Mouse (Mus musculus) heart, embryonic 10.5 days (tissue): ENCODE results near the gene Yjefn3. TPM values are rescaled to one million over a fixed set of nuclear protein-coding genes. Genes with fewer than 3 reads are reported as not detected.

Experiments used
- DNase-seq: peaks from one replicate; pipeline ENCODE4 v3.0.0-alpha.2; 2017; ENCODE audit warnings: low spot score
- H3K27ac ChIP-seq: fragments of 300-500 bp; sonication (generic); 2 replicates; pipeline ENCODE4 v1.5.1; 2016; ENCODE audit warnings: mild to moderate bottlenecking
- H3K27me3 ChIP-seq: fragments of 300-500 bp; sonication (generic); 2 replicates; pipeline ENCODE4 v1.6.1; 2016; ENCODE audit warnings: mild to moderate bottlenecking; ENCODE audit not compliant: poor library complexity, insufficient read depth, severe bottlenecking
- H3K36me3 ChIP-seq: fragments of 300-500 bp; sonication (generic); 2 replicates; pipeline ENCODE4 v1.6.1; 2016; ENCODE audit warnings: mild to moderate bottlenecking, moderate library complexity
- H3K4me1 ChIP-seq: fragments of 300-500 bp; sonication (generic); 2 replicates; pipeline ENCODE4 v1.6.1; 2016; ENCODE audit warnings: mild to moderate bottlenecking
- H3K4me3 ChIP-seq: fragments of 300-500 bp; sonication (generic); 2 replicates; pipeline ENCODE4 v1.5.1; 2016; ENCODE audit warnings: mild to moderate bottlenecking, moderate library complexity
- H3K9me3 ChIP-seq: fragments of 300-500 bp; sonication (generic); 2 replicates; pipeline ENCODE4 v1.6.1; 2016; ENCODE audit warnings: mild to moderate bottlenecking, moderate library complexity
- WGBS: fragments of 180-500 bp; shearing (Covaris S2); methylation state at CpG from one replicate; pipeline ENCODE4 v1.1.7; 2016; 5-methylcytosine and 5-hydroxymethylcytosine counted together
- polyA plus RNA-seq: library from polyadenylated mRNA; unstranded; fragments of >200 nt; fragmentation: Nextera tagmentation; extraction: Ambion mirVana; gene quantifications from 2 replicates; pipeline ENCODE4 v1.2.1, GENCODE M21; 2016

Gene Yjefn3
- polyA plus RNA-seq, 1 experiment from 2014 or later: 6.7 TPM

DNA sequence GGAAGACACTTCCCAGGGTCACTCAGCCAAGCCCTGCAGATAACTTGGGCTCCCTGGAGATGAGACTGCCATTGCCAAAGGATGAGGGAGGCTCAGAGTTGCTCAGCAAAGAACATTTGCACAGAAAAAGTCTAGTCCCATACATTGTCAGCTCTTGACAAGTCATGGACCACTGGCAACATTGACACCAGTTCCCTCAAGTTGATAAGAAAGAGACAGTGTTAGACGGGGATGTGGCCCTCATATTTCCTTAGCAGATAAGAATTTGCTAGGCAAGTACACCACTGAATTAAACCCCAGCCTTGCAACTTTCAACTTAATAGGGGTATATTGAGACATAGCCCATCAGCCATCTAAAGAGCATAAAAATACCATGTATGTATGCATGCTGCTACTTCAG, 21.5 kb upstream of the Yjefn3 start:
- H3K36me3 ChIP-seq: peaks cover 33% of the 10 kb centered on the region
- peaks cover 50% of the 10 kb centered on the region for H3K4me1 ChIP-seq
- WGBS: 32% methylated on average over 1 of the region's 1 CpGs
- H3K27me3 ChIP-seq: no peaks in the 10 kb centered on the region
- no peak overlapping the region for H3K4me3 ChIP-seq
- no peak overlapping the region for H3K27ac ChIP-seq
- no peaks in the 10 kb centered on the region for H3K9me3 ChIP-seq
- no peak for DNase-seq

DNA sequence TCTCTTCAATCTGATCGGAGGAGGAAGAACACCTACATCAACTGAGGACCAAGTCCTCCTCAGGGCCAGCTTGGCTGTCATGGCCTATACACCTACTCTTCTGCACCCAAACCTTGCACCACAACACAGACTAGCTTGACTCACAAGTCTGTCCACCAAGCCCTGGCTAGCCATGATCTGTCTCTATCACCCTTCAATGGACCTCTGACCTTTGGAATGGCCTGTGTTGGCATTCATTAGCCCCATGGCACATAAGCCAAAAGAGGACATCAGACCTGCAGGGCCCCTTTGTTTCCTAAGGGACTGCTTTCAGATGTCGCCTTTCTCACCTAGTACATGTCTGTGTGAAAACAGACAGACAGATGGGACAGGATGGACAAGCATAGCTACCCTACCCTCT, 18.6 kb upstream of the Yjefn3 start:
- Histone ChIP-seq H3K9me3 (no peaks in the 10 kb centered on the region), H3K4me1 (peaks cover 70% of the 10 kb centered on the region), H3K36me3 (peaks cover 28% of the 10 kb centered on the region), H3K27ac (peak overlapping the region; percentile 74), H3K4me3 (no peak overlapping the region), H3K27me3 (no peaks in the 10 kb centered on the region)
- DNase-seq: no peak
- 90% methylated on average over 2 of the region's 2 CpGs for WGBS

DNA sequence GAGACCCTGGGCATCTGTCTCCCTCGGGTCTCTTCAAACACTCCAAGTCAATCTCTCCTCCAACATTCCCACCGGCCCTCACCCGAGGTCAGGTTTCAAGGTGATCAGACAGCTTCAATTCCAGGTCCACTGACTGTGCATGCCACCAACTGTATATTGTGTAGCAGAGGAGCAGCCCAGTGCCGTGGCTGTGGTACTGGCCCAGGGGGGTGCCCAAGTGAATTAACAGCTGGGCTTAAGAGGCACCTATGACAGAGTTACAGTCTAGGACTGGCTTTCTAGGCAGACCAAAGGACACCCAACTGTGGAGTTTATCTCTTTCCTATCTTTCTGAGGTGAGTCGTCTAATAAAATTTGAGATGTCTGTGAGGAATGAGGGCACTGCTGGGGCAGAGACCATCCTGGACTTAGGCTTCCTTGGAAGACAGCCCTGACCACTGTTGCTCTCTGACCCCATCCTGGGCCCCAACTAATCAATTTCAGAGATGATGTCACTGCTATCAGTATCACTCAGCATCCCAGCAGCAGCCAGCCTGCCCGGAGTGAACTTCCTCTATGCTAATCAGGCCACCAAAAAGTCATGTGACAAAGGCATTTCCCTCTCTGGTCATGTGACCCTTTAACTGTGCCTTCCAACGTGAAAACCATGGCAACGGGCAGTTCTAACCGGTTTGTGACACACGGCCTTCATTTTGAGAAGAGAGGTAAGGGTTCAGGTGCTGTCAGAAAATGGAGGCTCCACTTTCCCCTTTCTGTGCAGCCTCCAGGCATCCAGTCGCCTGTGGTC, 17.6 kb upstream of the Yjefn3 start:
- H3K4me1 ChIP-seq: peaks cover 75% of the 10 kb centered on the region
- peak overlapping the region; percentile 74 for H3K27ac ChIP-seq
- 42% methylated on average over 11 of the region's 11 CpGs for WGBS
- H3K27me3 ChIP-seq: no peaks in the 10 kb centered on the region
- H3K9me3 ChIP-seq: no peaks in the 10 kb centered on the region
- H3K4me3 ChIP-seq: no peak overlapping the region
- H3K36me3 ChIP-seq: peaks cover 38% of the 10 kb centered on the region
- peak; percentile 88 for DNase-seq

DNA sequence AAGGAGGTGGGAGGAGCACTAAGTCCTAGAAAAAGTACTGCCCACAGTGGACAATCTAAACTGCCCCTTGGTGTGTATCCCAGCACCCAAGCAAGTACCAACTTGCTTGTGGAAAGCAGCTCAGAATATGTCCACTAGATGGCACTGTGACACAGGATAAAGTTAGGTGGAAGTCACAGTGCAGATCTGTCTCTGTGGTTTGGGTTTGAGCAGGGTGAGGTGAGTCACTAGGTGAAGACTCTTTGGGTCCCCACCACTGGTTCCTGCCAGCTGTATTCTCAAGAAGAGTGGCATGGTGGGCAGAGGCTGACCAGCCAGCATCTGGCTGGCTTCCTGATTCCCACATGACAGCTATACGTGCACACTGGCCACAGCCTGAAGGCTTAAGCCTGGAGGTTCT, 16.5 kb upstream of the Yjefn3 start:
- Histone ChIP-seq H3K9me3 (no peaks in the 10 kb centered on the region), H3K27ac (0 out of 2 replicates have a peak overlapping the region, but pooled peaks have one; percentile 29), H3K4me3 (no peak overlapping the region), H3K27me3 (no peaks in the 10 kb centered on the region), H3K4me1 (peaks cover 83% of the 10 kb centered on the region), H3K36me3 (peaks cover 48% of the 10 kb centered on the region)
- WGBS: 58% methylated on average over 1 of the region's 1 CpGs
- DNase-seq: peak; percentile 92

DNA sequence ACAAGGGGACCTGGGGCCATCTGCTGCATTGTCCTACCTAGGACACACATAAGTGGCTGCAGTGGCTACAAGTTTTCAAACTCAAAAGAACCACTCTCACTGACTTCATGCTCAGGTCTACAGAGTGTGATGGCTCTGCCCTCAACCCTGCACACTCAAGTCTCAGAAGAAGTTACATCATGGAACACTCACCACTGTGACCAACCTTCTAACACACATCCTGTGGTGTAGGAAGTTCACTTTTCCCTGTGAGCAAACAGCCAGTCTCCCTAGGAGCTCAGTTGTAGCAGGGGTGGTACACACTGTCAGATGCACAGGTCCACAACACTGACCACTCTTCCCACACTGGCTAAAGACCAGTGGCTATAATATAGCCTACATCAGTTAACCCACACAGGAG, 16.0 kb upstream of the Yjefn3 start:
- Histone ChIP-seq H3K27me3 (no peaks in the 10 kb centered on the region), H3K9me3 (no peaks in the 10 kb centered on the region), H3K4me1 (peaks cover 78% of the 10 kb centered on the region), H3K27ac (no peak overlapping the region), H3K4me3 (no peak overlapping the region), H3K36me3 (peaks cover 48% of the 10 kb centered on the region)
- DNase-seq: no peak

DNA sequence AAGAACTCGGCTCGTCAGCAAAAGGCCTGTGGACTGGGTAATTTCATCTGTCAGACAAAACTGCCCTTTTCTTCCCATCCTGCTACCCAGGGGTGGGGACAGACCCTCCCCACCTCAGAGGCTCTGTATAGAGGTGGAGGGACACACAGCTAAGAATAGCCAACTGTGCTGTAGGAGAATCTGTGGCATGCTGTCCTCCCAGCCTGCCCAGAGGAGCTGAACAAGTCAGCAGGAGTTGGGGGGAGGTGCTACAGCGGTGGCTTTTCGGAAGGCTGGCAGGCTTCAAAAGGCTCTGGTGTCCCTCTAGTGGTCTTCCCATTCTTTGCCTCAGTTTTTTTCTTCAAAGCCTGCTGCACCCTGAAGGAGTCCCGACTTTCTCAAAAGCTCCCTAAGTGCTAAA, 13.2 kb upstream of the Yjefn3 start:
- Histone ChIP-seq H3K36me3 (peaks cover 75% of the 10 kb centered on the region), H3K4me3 (no peak overlapping the region), H3K9me3 (no peaks in the 10 kb centered on the region), H3K27me3 (no peaks in the 10 kb centered on the region), H3K4me1 (peaks cover 54% of the 10 kb centered on the region), H3K27ac (peak overlapping the region; percentile 75)
- 26% methylated on average over 5 of the region's 5 CpGs for WGBS
- peak; percentile 91 for DNase-seq

DNA sequence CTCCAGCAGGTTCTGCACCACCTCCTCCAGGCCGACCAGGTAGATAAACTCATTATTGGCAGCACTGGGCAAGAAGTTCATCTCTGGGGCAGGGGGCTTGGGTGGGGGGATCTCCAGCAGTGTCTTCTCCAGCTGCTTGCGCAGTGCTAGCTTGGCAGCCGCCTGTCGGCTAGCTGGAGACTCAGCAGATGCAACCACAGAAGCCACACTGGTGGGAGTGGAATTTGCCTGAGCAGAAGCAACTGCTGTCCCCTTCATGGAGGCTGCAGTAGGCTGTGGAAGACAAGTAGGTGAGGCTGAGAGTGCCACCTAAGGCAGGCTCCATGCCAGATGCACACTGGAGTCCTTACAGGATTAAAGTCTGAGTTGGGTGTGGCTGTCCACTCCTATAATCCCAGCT, 12.0 kb upstream of the Yjefn3 start:
- Histone ChIP-seq H3K27me3 (no peaks in the 10 kb centered on the region), H3K9me3 (no peaks in the 10 kb centered on the region), H3K4me1 (peaks cover 41% of the 10 kb centered on the region), H3K27ac (peak overlapping the region; percentile 75), H3K36me3 (peaks cover 85% of the 10 kb centered on the region), H3K4me3 (no peak overlapping the region)
- WGBS: 78% methylated on average over 4 of the region's 4 CpGs
- DNase-seq: no peak

DNA sequence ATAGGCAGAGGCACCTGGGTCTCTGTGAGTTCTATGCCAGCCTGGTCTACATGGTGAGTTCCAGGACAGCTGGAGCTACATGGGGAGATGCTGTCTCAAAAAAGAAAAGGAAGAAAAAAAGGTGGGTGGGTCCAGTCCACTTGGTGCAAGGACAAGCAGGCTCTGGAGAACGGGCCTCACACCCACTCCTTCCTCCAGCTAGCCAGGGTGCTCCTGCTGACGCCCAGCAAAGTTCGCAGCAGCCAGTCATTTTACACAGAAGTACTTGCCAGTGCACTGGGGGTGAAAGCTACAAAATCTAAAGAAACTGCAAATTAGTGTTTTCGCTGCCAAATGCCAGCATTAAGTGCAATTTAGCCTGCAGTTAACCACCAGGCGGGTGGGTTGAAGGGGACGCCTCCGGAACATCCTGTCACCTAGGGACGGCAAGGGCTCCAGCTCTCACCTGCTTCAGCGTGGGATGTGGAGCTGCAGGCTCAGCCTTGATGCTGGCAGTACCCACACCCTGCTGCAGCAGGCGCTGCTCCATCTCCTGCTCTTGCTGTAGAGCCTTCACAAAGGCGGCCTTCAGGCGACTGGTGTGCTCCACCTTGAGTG, 10.1 kb upstream of the Yjefn3 start:
- no peak overlapping the region for H3K4me3 ChIP-seq
- peaks cover 34% of the 10 kb centered on the region for H3K4me1 ChIP-seq
- WGBS: 90% methylated on average over 12 of the region's 12 CpGs
- H3K27ac ChIP-seq: no peak overlapping the region
- no peak for DNase-seq
- peaks cover 99% of the 10 kb centered on the region for H3K36me3 ChIP-seq
- H3K9me3 ChIP-seq: no peaks in the 10 kb centered on the region
- H3K27me3 ChIP-seq: no peaks in the 10 kb centered on the region

DNA sequence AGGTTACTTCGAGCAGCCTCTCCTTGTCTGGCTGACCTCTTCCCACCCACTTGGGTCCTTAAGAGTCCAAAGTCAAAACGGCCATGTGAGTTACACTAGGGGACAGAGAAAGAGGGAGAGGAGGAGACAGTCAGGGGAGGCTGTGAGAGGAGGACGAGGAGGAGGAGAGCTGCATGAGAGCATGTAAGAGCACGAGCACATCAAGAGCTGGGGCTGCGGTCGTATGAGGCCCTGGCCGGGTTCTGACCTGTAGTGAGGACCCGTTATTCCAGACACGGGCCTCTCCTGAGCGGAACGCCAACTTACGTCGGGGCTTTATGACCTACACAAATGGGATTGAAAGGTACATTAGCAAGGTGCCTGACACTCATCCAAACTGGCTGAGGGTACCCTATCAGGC, 9.4 kb upstream of the Yjefn3 start:
- Histone ChIP-seq H3K9me3 (no peaks in the 10 kb centered on the region), H3K27me3 (no peaks in the 10 kb centered on the region), H3K27ac (no peak overlapping the region), H3K36me3 (peaks cover 97% of the 10 kb centered on the region), H3K4me3 (no peak overlapping the region), H3K4me1 (peaks cover 28% of the 10 kb centered on the region)
- no peak for DNase-seq
- WGBS: 93% methylated on average over 13 of the region's 13 CpGs

DNA sequence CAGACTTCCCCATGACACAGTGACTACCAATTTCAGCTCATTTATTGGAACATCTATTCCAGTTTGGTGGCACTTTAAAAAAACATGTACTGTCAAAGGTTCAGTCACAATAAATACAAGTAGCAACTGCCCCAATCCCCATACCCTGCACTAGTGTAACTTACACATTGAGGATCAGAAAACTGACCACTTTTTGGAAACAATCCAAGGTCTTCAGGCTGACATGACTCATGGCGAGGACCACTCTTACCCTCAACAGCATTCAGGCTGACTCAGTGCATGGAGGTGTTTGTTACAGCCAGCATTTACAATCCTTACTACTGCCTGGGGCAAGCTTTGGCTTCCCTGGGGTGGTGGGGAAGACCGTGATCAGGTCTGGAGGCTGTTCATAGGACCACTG, 4.6 kb upstream of the Yjefn3 start:
- H3K36me3 ChIP-seq: peaks cover 49% of the 10 kb centered on the region
- H3K4me1 ChIP-seq: peaks cover 24% of the 10 kb centered on the region
- DNase-seq: no peak
- no peak overlapping the region for H3K4me3 ChIP-seq
- no peaks in the 10 kb centered on the region for H3K27me3 ChIP-seq
- WGBS: 85% methylated on average over 2 of the region's 2 CpGs
- H3K27ac ChIP-seq: no peak overlapping the region
- H3K9me3 ChIP-seq: no peaks in the 10 kb centered on the region

DNA sequence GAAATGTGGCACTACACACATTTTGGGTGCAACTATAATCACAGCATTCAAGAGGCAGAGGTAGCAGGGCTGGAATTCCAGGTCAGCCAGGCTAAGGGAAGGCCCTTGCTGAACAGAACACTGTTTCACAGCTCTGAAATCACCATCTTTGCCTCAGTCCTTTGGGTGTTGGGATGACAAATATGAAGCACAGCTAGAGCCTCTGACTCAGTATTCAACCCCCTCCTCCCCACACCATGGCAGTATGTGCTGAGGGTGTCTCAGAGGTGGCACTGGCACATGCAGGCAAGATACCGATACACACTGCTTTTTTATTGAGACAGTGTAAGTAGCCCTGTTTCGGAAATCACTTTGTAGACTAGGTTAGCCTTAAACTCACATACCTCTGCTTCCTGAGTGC, 3.7 kb upstream of the Yjefn3 start:
- WGBS: 95% methylated on average over 2 of the region's 2 CpGs
- H3K27ac ChIP-seq: no peak overlapping the region
- peaks cover 41% of the 10 kb centered on the region for H3K36me3 ChIP-seq
- DNase-seq: no peak
- H3K4me3 ChIP-seq: no peak overlapping the region
- H3K9me3 ChIP-seq: no peaks in the 10 kb centered on the region
- no peaks in the 10 kb centered on the region for H3K27me3 ChIP-seq
- peaks cover 30% of the 10 kb centered on the region for H3K4me1 ChIP-seq

DNA sequence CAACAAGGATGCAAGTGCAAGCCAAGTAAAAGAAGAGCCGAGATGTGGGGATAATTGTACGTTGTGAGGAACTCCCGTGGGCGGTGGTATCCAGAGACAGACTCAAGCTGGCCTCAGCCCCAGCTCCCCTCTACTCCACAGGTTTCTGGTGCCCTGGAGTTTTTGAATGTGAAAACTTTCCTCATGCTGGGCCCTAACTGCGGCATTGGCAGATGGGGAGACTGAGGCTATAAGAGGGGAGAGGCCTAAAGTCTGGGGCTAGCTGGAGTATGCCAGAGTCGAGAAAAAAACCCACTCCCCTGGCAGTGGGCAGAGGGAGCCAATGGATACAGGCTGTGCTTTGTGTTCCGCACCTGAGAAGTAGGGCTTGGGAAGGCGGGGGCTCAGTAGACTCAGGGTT, 1.6 kb upstream of the Yjefn3 start:
- 75% methylated on average over 8 of the region's 8 CpGs for WGBS
- peaks cover 24% of the 10 kb centered on the region for H3K36me3 ChIP-seq
- no peak for DNase-seq
- H3K9me3 ChIP-seq: no peaks in the 10 kb centered on the region
- peaks cover 43% of the 10 kb centered on the region for H3K4me1 ChIP-seq
- no peak overlapping the region for H3K27ac ChIP-seq
- peak overlapping the region; percentile 78; the same call in 1 of the 2 replicates for H3K4me3 ChIP-seq
- no peaks in the 10 kb centered on the region for H3K27me3 ChIP-seq

DNA sequence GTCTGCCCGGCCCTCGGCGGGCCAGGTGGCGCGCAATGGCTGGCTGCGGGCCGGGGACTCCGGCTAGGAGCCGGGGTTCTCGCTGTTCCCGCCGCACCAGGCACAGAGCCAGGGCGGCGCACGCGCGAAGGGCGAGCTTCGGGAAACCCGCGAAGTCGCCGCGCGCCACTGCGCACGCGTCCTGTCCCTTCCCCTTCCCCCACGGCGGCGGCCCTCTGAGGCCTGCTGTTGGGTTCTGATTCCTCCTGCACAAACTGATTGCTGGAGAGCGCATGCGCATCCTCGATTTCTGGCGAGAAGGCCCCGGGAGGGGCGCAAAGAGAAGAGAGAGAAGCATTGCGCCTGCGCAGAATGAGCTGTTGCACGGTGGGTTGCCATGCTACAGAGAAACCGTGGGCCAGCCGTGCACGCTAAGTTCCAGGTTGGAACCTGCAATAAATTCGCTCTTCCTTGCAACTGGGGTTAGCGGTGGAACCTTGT, 591 bp upstream of the Yjefn3 start:
- Histone ChIP-seq H3K27ac (peak overlapping the region; percentile 97), H3K4me3 (peak overlapping the region; percentile 78), H3K4me1 (peaks cover 48% of the 10 kb centered on the region), H3K27me3 (no peaks in the 10 kb centered on the region), H3K36me3 (peaks cover 24% of the 10 kb centered on the region), H3K9me3 (no peaks in the 10 kb centered on the region)
- peak; percentile 100 for DNase-seq
- WGBS: under 1% methylated on average over 45 of the region's 45 CpGs
